Mouse (Mus musculus): ENCODE results near the gene Uspl1. TPM values are rescaled to one million over a fixed set of nuclear protein-coding genes. Genes with fewer than 3 reads are reported as not detected.
"Not testable (repeated sequence)": the region's sequence is repeated elsewhere in the genome, so short reads cannot be mapped to it uniquely, and the experiment has no call there.

Uspl1 gene
- total RNA-seq (2021): 27.8 and 30.3 TPM in 2 replicates
- long read RNA-seq, experiment 1, partial matches to known transcripts: 1 of 13 reads
- long read RNA-seq, experiment 1, other reads (novel, unspliced or antisense): 5 of 13 reads
- long read RNA-seq, experiment 2, partial matches to known transcripts: 6 of 12 reads
- long read RNA-seq, experiment 2, other reads (novel, unspliced or antisense): 0 of 12 reads

DNA sequence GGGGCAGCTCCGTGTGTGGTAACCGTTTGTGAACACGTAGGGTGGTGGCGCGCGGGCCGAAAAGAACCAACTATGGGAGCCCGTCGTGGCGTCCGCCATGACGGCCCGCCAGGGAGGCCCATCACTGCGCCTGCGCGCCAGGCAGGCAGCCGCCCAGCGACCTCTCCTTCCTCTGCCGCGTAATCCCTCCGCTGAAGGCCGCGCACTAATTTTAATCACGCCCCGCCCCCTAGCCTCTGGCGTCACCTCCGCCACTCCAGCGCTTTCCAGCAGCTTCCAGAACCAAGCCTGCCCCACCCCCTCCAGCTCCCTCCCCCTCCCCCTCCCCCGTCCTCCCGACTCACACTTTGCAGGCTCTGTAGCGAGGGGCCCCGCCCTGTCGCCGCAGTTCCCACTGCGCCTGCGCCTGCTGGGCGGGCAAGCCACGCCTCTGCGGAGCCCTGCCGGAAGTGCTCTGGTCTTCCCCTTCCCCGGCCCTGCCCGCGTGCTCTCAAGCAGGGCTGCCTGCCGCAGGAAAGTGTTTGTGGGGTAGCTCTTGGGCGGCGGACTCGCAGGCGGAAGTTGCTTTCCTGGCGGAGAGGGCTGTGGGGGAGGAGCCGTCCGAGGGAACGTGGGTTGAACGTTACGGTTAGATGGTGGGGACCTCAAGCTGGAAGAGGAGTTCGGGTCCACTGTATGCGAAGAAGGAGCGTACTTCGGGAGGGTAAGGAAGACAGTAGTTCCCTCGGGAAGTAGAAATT is at the start of gene Uspl1, which contains the start of gene Hmgb1:
Gene Uspl1, plus strand, starts transcription at position 247 of the 740 bp plus-strand sequence.
Gene Hmgb1, minus strand, starts transcription at position 386 of the 740 bp plus-strand sequence.
- DNase-seq: peak; percentile 100

DNA sequence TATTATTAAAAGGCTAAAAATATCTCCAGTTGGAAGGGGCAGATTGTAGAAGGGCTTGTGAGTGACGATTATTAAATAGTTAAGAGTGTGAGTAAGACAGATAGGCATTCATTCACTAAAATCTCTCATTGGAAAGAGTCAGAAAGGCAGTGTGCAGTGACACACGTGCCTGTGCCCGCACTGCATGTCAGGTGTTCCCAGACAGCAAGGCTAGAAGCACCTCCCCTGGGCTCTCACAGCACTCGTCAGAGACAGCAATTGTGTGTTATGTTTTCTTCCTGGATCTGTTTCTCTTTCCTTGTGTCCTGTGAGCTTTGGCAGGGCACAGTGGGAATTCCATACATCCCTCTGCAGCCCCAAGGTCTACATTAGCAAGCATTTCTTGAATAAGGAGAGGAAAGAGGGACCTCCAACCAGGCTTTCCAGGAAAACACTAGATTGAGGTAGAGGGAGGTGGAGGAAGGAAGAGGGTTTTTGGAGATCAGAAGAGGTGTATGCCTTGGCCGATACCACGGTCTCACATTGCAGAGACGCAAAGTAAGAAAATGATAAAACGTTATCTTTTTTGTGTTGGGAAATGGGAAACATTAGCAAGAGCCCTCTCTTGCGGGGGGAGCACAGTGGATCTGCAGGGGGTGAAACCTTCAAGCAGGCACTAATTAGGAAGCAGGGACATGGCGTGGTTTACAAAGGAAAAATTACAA is 49.2 kb upstream of the Uspl1 start:
- DNase-seq: no peak

DNA sequence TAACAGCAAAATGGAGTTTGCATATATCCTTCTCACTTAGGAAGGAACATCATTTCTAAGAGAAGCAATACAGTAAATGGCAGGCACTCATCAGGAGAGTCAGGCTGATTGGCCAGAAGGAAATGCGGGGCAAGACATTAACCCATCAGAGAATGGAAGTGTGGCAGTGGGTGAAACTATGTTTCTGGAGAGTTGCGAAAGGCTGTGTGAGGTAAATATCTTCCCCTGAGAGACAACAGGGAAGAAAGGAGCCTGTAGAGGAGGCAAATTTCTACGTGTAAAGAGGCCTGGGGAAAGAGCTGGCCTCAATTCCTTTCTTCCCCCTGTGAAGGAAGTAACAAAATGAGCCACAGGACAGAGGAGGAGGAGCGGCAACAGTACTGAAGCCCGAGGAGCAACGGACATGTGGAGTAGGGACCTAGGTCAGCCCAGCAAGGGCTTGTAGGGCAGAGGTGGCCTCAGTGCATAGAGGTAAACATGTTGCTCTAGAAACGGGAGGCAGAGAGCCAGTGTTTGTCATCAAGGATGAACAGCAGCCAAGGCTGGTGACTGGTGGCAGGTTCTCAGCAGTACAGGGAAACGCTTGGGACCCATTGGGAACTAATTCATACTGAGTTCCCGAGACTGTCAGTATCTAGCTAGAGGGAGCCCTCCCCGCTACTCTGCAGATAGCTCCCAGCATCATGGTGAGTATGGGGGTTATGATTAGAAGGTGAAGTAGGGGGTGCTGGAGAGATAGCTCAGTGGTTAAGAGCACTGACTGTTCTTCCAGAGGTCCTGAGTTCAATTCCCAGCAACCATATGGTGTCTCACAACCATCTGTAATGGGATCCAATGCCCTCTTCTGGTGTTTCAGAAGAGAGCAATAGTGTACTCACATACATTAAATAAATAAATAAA is 48.4 kb upstream of the Uspl1 start:
- peak; percentile 42 for DNase-seq

DNA sequence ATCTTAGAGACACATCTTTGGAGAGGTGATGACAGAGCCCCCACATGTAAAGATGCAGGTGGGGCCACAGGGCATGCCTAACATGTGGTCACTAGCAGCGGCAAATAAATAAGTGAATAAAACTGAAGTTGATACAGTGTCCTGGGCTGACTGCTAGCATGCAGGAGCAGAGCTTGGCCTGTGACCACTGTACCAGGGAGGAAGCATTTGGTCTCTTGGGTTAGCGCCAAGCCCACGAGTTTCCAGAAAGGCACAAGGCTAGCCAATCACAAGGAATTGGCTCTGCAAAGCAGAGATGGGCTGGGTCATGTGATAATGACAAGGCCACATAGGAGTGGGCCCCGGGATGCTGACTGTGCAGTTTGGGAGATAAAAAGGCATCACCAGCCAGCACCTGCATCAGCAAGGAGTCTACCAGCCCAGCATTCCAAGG is 47.2 kb upstream of the Uspl1 start:
- peak; percentile 46 for DNase-seq

DNA sequence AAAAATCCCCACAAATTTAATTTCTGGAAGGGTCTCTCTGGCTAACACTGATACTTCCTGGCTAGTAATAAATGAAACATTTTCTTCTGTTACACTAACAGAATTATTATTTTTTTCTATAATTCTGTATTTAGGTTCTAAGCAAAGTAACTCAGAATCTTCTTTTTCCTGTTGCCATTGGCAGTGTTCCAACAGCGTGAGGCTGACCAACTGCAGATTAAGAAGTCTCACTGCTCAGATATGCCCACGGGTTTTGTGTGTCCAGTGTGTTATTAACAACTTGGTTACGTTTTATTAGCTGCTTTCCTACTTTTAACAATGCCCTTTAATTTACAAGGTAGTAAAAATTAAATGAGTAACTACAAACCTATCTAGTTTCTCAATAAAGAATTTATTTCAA is 46.7 kb upstream of the Uspl1 start:
- no peak for DNase-seq

DNA sequence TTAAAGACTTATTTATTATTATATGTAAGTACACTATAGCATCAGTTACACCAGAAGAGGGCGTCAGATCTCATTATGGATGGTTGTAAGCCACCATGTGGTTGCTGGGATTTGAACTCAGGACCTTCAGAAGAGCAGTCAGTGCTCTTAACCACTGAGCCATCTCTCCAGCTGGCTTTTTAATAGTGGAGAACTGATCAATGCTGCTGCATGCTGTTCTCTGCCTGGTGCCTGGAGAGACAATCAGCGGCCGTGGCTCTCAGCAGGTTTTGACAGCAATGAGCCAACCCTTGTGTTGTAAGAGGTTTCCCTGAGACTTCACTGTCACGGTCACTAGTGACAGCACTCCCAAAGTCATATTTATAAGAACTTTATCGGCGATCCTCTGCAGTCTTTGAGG is 46.1 kb upstream of the Uspl1 start:
- not testable (repeated sequence) for DNase-seq

DNA sequence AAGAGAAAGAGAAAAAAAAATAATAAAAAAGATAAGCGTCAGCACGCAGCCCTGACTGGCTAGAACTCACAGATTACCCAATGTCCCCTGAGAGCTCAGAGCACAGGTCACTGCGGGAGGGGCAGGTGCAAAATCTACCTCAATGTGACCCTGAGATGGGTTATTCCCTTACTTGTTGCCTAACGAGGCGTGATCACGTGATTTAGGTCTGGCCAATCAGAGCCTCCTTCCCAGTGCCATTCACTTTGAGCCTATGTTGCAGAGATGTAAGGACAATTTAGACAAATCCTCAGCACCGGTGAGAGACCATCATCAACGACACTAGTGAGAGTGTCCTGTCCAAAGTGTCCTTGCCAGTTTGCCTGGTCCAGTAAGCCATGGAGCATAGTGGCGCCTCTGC is 43.8 kb upstream of the Uspl1 start:
- DNase-seq: peak; percentile 21

DNA sequence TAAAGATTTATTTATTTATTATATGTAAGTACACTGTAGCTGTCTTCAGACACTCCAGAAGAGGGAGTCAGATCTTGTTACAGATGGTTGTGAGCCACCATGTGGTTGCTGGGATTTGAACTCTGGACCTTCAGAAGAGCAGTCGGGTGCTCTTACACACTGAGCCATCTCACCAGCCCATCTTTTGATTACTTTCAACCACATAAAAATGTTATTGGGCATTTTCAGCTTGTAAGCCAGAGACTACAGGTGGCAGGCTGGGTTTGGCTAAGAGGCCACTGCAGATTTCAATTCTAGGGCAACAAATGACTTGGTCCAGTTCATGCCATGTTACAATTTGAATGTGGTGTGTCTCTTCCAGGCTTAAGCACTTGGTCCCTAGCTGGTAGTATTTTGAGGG is 43.0 kb upstream of the Uspl1 start:
- not testable (repeated sequence) for DNase-seq

DNA sequence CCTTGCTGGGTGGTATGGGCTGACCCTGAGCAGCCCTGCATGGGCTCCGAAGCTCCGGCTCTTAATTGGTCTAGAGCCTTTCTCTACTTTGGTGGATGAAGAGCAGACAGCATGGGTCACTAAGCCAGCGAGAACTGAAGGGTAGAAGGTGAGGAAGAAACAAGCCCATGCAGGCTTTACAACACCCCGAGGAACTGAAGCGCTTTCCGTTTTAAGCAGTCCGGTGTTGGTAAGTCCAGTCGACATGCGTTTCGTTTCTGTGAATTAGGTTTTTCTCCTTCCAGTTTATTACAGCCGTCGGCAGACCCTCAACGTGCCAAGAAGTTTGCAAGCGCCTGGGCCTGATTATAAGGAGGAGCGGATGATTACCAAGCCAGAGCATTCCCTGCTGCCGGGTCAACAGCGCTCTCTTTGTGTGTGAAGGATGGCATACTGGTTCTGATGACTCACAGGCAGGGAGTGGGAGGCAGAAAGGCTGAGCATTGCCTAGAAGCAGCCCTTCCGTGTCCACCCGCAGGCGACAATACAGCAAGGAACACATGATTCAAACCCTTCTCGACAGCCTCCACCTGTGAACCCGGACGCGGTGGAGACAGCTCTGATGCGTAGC is 40.3 kb upstream of the Uspl1 start:
- peak; percentile 38 for DNase-seq

DNA sequence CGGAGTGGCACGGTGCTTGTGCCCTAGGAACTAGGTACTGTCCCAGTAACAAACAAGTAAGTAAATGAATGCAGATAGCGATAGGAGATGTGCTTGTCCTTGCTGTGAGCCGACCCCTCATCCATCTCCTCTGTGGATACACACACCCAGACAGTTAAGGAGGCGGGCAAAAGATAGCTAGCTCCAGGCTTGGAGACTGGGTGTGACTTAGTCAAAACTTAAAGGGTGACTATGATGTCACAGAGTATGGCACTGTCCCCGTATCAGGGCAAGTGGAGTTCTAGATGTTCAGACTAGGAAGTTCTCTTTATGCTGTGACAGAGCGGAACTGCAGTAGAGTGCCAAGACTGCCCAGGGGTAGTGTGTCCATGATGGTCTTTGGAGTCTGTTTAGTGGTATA is 37.5 kb upstream of the Uspl1 start:
- no peak for DNase-seq

DNA sequence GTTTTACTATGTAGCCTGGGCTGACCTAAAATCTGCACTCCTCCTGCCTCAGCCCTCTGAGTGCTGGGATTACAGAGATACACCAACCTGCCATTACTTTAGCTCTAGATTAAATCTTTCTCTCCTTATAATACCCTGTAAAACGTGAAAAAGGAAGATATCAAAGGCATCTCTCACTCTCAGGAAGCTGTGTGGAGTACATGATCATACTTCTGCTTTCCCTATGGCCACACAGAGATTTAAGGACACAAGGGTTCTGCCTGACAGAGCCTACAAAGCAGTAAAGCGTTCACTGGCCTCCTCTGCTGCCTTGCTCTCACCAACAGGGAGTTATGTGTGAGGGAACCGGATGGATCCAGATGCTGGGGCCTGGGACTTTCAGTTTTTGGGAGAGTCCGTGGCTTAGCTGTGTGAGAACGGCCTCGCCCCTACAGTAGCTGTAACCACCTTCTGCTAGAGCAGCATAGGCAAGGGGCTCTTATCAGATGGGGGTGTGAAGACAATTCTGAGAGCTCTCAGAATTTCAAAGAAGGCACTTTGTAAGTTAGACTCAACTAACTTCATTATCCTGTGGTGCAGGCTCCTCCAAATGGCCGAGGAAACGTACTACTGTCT is 36.7 kb upstream of the Uspl1 start:
- DNase-seq: no peak

DNA sequence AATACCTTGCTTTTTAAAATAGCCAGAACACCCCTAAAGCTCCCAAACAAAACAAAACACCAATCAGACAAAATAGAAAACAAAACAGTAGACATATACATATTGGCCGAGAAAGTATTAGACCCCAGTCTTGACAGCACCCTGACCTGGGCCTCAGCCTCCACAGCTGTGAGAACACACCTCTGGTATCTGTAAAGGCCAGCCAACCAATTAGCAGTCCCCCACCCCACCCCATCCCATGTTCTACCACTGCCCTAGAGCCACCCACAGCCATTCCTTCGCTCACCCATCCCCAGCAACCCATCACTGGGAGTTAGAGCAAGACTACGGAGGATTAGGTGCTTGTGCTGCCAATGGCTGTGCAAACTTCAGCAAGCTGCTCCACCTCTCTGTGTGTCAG is 33.3 kb upstream of the Uspl1 start:
- DNase-seq: no peak

DNA sequence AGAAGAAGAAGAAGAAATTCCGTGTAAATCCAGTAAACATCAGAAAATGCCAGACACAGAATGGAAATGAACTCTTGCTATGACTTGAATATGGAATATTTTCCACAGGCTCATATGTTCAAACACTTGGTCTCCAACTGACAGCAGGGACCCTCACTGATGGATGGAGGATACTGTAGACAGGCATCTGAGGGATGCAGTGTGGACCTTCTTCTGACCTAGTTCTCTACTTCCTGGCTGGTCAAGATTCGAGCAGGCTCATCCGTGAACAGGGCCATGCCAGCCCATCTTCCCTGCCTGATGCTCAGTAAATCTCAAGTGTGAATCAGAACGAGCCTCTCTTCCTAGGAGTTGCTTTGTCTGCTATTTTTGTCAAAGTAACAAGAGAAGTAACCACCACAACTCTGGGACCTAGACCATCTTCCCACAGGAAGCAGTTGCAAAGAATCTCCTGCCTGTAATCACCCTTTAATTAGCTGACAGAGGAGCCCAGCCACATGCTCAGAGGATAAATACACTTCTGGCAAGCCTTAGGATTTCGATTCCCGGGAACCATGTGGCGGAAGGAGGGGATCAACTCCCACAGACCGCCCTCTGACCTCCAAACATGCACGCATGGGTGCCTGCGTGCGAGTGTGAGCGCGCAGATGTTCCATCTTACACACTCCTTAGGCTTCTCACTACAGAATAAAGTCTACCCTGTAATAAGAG is 31.9 kb upstream of the Uspl1 start:
- peak; percentile 26 for DNase-seq

DNA sequence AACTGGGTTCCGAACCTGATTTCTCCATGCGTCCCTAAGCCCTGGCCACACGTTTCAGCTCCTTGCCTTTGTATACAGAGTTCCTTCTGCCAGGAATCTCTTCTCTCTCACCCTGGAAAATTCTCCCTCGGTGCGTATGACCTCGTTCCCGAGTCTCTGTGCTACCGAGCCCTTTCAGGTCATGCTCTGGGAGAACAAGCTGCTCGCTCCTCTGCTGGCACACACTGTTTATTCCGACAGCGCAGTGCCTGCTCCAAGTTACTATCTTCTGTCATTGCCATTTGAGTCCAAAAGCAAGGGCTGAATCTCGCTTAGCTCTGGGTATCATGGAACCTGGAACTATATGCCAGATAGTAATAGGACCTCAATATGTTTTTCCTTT is 31.4 kb upstream of the Uspl1 start:
- peak; percentile 53 for DNase-seq

DNA sequence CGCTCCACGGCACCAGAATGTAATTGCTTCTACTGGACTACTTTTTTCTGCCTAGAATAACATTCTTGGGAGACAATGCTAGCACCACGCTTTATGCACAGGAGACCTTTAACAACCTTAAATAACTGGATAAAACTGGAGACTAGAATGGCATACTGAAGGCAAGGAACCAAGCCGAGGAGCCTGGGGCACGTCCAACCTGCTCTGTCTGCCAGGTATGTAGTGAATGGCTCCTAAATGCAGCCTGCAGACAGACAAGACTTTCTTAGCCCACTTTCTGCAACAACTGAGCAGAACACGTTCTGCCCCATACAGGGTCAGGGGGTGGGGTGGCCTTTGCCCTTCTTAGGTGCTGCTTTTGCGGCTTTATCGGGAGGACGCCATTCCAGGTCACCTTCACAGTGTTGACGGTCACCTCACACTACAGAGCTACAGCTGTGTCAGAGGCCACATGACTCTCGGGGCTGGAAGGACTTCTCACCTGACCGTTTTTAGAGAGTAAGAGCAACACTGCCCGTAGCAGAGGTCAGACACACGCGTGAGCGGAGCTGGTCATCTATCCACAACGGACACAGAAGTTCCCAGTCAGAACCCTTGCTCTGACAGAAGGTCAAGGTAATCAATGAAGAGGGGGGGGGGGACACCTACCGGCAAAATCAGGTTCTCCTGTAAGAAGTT is 27.1 kb upstream of the Uspl1 start:
- DNase-seq: no peak

DNA sequence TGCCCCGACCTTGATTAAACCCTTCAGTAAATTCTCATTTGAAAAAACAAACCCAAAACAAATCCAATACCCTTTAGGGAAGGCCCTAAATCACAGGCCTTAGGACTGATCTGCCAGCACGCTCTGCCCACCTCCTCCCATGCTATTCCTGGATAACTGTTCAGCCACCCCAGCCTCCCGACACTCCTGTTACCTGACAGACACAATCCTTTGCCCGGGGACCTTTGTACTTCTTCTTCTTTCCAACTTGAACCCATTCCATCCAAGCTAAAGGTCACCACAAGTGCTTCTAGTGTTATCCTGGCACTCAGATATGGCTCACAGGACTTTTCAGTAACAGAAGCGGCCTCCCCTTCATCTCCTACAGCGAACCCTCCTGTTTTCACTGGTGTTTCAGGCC is 25.1 kb upstream of the Uspl1 start:
- no peak for DNase-seq

DNA sequence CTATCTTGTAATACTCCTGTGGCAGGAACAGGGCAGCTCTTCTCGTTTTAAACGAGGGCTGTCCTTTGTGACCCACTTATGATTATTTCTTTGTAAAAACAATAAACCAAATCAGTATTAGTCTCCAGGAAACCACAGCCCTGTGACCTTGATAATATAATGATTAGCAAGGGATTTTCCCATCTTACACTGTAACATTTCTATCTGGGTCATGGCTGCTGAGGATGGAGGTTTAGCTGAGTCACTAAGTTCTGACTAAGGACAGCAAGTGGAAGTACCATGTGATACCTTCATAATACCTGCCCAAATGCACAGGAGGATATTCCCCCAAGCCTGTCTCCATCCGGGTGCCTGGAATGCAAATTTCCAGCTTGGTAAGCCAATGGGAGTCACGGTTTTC is 23.7 kb upstream of the Uspl1 start:
- DNase-seq: no peak

DNA sequence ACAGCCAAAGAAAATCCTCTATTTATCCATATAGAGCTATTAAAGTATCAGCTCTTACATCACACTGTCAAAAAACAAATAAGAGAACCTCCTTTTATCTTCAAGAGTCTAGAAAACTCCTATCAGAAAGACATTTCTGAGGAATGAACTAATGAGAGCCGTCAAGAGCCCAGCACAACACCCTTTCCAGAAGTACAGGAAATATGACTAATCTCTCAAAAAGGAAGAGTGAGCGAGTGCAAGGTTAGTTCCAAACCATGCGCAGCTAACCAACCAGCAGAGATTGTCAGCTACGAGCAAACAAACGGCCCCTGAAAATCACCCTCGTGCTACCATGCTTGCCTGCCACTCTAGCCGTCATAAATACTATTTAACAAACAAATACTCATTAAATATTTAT is 21.3 kb upstream of the Uspl1 start:
- DNase-seq: no peak

DNA sequence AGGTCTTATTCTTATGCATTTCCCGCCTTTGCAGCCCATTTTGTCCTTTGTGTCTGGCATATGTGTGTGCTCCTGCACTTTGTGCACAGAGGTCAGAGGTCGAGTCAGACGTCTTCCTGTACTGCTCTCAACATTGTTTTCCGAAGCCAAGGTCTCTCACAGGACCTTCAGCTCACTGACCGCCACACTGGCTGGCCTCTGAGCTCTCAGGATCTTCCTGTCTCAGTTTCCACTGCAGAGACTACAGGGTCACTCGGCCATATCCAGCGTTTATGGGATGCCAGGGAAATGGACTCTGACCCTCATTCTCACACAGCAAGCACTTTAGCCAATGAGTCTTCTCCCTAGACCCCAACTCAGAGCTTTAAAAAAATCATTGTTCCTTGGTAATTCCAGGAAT is 19.3 kb upstream of the Uspl1 start:
- DNase-seq: no peak

DNA sequence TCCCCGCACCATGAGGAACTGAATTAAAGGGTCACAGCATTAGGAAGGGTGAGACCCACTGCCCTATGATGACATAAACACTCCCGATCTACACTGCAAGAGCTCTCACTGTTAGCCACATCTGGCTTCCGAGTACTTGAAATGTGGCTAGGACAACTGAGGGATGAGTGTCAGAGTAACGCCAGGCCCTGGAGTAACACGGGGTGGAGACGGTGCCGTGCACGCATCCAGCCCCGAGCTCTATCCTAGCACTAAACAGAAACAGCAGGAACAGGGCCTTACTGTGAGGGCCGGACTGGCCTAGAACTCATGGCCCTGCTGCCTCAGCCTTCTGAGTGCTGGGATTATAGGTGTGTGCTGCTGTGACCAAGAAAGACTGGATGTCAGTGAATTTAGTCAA is 18.1 kb upstream of the Uspl1 start:
- no peak for DNase-seq
